Mouse (Mus musculus) embryo, embryonic 11.5 days (tissue): ENCODE data around the gene Dph1.

Source experiments
- DNase-seq: peaks from one replicate; pipeline ENCODE4 v3.0.0-alpha.2; 2012; ENCODE audit warnings: low read depth, low spot score

Gene Dph1

GRCm38 (mm10) chr11:75173799-75174165 lies 17.3 kb downstream of the Dph1 start:
- DNase-seq, result no peak

DNA sequence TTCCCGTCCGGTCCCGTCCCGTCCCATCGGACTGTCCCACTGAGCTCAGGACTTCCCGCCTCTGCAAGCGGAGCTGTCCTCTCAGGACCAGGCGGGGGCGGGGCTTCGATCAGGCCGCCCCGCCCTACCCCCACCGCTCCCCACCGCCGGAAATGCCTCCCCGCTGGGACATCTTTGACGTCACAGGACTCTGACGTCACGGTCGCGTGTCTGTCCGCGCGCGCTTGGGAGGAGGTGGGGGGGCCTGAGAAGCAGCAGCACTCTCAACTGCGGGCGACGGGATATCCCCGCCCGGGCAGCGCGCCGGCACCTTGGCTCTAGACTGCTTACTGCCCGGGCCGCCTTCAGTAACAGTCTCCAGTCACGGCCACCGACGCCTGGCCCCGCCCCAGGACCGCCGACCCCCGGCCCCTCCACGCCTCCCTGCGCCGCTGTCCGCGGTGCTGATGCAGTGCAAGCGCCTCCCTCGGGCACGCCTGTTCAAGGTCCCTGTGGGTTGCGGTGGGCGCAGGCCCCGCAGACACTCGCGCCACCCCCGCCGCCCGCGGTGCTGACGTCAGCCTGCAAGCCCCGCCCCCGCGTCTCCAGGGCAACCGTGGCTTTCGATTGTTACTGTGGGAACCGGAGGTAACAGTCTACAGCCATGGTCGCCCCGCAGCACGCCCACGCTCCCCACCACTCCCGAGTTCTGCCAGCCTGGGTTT lies 17.8 kb downstream of the Dph1 start:
- peak; percentile 78 for DNase-seq

DNA sequence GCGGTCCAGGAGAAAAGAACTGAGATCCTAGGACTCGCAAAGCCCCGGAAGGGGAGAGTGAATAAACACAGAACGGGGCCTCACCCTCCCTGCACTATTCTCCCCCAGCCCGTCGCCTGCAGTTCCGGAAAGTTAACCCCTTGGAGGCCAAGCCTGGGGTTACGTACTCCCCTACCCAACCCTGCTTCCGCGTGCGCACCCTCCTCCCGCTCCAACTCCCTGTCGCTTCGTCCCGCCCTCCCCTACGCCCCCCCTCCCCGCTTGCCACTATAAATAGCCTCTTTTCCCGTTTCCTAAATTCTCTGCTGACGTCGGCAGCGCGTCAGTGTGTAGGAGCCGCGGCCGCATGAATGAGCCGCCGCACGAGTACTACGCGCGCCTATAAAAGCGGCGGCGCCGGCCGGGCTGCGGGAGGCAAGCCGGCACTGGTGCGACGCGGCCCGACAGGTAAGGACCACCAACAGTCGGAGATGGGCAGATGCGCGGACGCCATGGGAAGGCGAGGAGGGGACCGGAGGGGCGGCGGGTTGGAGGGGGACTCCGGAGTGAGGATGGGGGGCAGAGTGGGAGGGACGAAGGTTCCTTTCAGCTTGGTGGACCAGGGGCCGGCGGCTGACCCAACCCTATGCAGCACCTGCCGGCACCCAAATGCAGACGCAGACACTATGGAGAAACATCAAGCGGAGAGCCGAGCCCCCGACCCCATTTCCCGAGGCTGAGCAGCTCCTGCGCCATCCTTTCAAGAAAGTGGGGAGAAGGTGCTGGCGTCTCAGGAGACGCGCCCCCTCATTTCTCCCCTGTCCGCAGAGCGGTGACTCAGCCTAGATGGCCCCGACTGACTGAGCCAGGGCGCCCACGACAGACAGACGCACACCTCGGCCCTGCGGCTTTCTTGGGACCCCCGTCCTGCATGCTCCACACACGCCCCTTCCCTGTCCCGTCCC lies 18.6 kb downstream of the Dph1 start:
- DNase-seq, result no peak

- DNase-seq, result no peak
These were observed 19.7 kb downstream of the Dph1 start for GRCm38 (mm10) chr11:75171186-75171865.

DNA sequence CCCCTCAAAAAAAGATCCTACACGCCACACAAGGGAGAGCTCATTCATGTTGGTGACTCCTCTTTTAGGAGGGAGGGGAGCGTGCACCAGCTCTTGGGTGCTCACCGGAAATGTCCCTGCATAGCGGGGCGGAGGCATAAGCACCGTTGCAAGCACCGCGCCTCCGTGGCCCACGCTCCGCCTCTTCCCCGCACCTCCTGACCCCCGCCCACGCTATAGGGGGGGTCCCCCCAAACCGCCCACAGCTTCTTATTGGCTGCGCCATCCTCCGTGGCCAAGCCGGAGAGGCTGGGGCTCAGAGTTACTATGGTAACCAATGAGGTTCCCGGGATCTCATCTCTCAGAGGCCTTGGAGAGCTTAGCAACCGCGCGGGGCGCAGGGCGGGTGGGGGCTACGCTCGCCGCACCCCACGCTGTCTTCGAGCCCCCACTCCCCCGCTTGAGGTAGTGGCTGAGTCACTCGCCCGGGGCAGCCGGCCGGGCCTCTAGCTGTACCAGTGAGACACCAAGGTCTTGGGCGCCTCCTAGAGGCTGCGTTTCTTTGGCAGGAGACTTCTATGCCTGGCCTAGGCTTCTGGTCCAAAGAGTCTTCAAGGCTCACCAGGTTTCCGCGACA lies 20.8 kb downstream of the Dph1 start:
- peak; percentile 87 for DNase-seq

DNA sequence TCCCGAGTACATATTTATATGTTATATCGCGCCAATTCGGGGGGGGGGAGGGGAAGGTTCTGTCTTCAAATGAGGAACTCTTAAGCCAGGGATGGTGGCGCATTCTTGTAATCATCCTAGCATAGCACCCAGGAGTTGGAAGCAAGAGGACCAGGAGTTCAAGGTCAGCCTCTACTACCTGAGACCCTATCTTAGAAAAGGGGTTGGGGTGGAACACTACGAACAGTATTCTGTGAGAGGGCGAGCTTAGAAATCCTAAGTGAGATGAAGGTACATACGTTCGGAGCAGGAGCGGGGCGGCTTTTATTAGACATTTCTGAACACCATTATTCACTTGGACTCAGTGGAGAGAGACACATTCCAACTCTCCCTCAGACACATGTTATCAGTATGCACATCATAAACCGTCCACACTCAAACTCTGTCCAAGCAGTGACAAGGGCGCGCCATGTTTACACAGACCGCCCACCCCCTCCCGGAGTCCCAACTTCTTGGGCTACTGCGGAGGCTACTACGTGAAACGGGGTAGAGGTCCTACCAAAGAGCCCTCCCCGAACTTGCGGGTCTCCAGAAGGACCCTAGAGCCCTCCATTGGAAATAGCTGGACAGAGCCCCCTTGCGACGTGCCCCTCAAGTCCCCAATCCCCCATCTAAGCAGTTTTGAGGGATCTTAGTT lies 21.5 kb downstream of the Dph1 start, which contains the start of gene Hic1:
Gene Hic1, minus strand, starts transcription at position 115 of the 676 bp plus-strand sequence.
- DNase-seq, result no peak

DNA sequence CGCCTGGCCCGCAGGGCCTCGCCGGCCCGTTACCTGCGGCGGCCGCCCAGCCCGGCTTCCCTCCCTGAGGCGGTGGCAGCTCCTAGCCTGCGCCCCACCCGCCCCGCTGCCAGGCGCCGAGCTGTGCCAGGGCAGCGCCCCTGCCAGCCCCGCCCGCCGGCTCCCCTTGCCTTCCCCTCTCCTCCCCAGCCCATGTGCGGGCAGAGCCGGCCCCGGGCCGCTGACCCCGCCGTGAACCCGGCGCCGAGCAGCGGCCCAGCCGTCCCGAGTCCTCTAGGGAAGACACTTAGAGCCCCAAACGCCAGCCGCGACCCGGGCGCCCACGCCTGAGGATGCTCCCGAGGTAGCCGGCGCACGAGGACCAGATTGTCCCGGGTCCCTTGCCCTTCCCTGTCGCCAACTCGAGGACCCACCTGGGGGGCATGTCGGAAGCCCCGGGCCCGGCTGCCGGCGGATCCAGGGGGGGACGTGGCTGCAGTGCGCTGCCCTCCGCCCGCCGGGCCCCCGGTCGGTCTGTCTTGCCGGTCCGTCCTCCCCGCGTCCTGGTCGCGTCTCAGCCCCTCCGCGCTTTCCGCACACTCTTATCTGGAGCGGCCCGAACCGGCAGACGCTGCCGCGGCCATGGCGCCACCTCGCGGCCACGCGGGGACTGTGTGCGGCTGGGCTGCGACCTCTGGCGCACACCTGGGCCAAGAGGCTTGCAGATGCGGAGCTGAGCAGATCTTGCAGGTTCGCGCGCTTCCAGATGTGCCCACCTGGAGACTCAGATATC lies 22.3 kb downstream of the Dph1 start:
- DNase-seq, result no peak

GRCm38 (mm10) chr11:75167643-75168589 lies 23.1 kb downstream of the Dph1 start:
- DNase-seq, result no peak

DNA sequence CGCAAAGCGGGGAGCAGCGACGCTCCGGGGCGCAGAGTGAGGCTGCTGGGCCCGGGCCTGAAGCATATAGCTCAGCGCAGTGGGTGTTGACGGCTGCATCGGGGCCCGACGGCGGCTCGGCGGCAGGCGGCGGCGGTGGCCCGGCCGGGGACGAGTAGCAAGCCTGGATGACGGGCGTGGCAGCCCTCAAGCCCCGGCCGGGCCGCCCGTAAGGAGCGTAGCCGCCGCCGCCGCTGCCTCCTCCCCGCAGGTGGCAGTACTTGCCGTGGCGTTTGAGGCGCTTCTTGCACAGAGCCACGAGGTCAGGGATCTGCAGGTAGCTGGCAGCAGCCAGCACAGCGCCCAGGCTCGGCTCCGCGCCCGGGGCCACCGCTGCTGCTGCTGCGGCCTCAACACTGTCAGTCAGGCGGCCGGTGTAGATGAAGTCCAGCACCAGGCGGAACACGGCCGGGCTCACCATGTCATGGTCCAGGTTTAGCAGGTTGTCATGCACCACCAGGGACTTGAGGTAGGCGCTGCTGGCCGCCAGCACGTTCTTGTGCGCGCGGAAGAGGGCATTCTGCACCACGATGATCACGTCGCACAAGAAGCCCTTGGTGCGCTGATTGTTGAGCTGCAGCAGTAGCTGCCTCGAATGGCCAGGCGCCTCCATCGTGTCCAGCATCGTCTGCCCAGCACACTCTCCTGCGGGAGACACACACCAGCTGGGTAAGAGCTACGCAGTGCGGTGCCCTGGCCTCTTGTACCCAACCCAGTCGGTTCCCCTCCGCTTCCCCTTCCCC lies 24.0 kb downstream of the Dph1 start:
- DNase-seq, result no peak

- DNase-seq, result no peak
These were observed 24.7 kb downstream of the Dph1 start for GRCm38 (mm10) chr11:75166193-75166842.

DNA sequence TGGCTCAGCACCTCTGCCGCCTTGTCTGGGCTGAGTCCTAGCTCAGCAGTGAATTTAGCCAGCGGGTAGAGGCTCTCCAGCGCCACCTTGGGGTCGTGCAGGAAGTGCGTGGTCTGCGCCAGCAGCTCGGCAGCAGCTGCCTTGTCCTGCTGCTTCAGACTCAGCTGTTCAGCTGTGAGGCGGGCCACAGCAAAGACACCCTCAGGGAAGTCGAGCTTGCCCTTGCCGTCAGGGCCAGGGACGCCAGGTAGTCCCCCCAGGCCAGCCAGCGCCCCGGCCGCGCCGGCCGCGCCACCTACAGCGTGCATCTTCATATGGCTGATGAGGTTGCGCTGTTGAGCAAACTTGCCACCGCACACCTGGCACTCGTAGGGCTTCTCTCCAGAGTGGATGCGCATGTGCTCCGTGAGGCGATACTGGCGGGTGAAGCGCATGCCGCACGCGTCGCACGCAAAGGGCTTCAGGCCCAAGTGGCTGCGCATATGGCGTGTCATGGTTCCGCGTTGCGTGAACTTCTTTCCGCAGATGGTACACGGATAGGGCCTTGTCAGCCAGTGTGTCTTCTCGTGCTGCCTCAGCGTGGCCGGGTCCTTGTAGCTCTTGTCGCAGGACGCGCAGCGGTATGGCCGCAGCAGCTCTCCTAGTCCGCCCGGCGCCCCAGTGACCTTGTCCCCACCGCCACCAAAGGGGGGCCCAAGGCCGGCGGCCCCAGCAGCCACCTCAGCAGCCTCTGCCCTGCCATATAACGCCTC lies 25.4 kb downstream of the Dph1 start:
- no peak for DNase-seq

GRCm38 (mm10) chr11:75164750-75165149 lies 26.3 kb downstream of the Dph1 start:
- DNase-seq, result no peak

DNA sequence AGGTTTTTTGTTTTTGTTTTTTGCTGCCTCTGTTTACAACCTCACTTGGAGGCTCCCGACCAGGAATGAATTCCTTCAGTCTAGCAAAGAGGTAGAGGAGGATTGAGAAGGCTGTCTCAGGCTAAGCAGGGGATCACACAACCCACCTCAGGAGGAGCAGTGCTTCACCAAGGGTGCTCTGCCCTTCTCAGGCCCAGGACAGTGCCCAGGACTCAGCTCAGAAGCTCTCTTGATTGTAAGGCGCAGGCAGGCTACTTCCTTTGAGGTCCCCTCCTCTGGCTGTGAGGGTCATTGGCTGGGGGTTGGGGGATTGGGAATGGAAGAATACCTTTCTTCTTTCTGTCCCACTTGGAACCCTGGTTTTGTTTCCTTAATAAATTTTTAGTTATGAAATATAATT lies 27.0 kb downstream of the Dph1 start:
- no peak for DNase-seq

DNA sequence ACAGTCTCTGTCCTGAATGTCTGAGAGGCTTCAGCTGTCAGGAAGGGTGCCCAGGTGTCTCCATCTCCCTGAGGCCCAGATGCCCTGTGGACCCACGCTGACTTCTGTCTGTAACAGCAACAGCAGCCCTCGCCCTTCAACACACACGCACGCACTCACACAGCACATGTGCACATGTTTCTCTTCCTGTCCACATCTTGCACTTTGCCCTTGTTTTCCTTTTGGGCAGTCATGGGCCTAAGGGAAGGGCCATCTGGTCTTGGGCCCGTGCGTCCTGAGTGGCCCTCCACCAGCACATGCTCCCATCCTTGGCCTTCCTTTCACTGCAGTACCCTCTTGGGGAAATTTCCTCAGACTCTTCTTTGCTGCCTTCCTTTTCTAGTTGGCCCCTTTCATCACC lies 27.7 kb downstream of the Dph1 start:
- no peak for DNase-seq

GRCm38 (mm10) chr11:75162591-75163080 lies 28.4 kb downstream of the Dph1 start:
- DNase-seq, result no peak

GRCm38 (mm10) chr11:75161417-75162008 lies 29.5 kb downstream of the Dph1 start:
- DNase-seq, result no peak

GRCm38 (mm10) chr11:75160954-75161353 lies 30.1 kb downstream of the Dph1 start:
- DNase-seq, result no peak
